Mouse (Mus musculus) embryonic facial prominence, embryonic 13.5 days (tissue): ENCODE measurements at regions not wholly inside any gene's neighbourhood (a gene's known extent, or its start where the extent isn't known, plus 50 kb on each side); places are given as distances from the start of the nearest gene placed in this dataset.

Source experiments
- ATAC-seq: fragments of 200-750 bp; cut with Nextera tagmentation; 2 replicates; pipeline ENCODE4 v1.8.0; 2017; ENCODE audit warnings: low read depth; ENCODE audit not compliant: insufficient number of reproducible peaks, insufficient read depth, low FRiP score, low TSS enrichment
- H3K27ac ChIP-seq: fragments of 300-500 bp; sonication (generic); 2 replicates; pipeline ENCODE4 v1.5.1; 2015; ENCODE audit warnings: moderate library complexity, mild to moderate bottlenecking, inconsistent platforms
- H3K27me3 ChIP-seq: fragments of 300-500 bp; sonication (generic); 2 replicates; pipeline ENCODE4 v1.6.1; 2015; ENCODE audit warnings: mild to moderate bottlenecking, inconsistent platforms
- H3K36me3 ChIP-seq: fragments of 300-500 bp; sonication (generic); 2 replicates; pipeline ENCODE4 v1.6.1; 2015; ENCODE audit warnings: mild to moderate bottlenecking, inconsistent platforms
- H3K4me1 ChIP-seq: fragments of 300-500 bp; sonication (generic); 2 replicates; pipeline ENCODE4 v1.6.1; 2015; ENCODE audit warnings: inconsistent platforms
- H3K4me2 ChIP-seq: fragments of 300-500 bp; sonication (generic); 2 replicates; pipeline ENCODE4 v1.6.1; 2015; ENCODE audit warnings: moderate library complexity, mild to moderate bottlenecking, inconsistent platforms
- H3K4me3 ChIP-seq: fragments of 300-500 bp; sonication (generic); 2 replicates; pipeline ENCODE4 v1.5.1; 2015; ENCODE audit warnings: mild to moderate bottlenecking, inconsistent platforms
- H3K9ac ChIP-seq: fragments of 300-500 bp; sonication (generic); 2 replicates; pipeline ENCODE4 v1.6.1; 2015; ENCODE audit warnings: mild to moderate bottlenecking, inconsistent platforms
- H3K9me3 ChIP-seq: fragments of 300-500 bp; sonication (generic); 2 replicates; pipeline ENCODE4 v1.6.1; 2016; ENCODE audit warnings: inconsistent platforms
- WGBS: fragments of 180-500 bp; shearing (Covaris S2); methylation state at CpG from one replicate; pipeline ENCODE4 v1.1.7; 2015; ENCODE audit warnings: mixed read lengths; 5-methylcytosine and 5-hydroxymethylcytosine counted together

DNA sequence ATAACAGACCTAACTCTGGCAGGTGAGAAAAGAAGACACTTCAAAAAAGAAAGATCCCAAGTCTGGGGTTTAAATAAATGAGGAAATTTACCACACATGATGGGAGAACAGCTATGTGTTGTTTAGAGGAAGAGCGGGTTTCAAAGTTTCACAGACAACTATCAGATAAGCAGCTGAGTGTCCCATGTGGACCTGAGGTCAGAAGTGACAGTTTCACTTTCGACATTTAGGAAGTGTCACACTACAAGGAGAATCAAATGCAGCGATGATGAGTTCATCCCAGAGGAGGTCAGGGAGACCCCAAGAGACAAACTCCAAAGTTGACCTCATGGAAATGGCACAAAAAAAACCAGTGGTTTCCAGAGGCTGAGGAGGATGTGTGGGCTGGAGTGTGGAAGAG lies 132.7 kb downstream of the Postn start:
- Histone ChIP-seq H3K4me3 (no peak overlapping the region), H3K9ac (no peak overlapping the region), H3K27me3 (no peaks in the 10 kb centered on the region), H3K4me2 (no peak overlapping the region), H3K4me1 (peaks cover 5% of the 10 kb centered on the region; the same call in 1 of the 2 replicates), H3K9me3 (no peaks in the 10 kb centered on the region), H3K27ac (no peak overlapping the region), H3K36me3 (no peaks in the 10 kb centered on the region)
- WGBS, result 83% methylated on average over 3 of the region's 3 CpGs
- ATAC-seq, result no peak

DNA sequence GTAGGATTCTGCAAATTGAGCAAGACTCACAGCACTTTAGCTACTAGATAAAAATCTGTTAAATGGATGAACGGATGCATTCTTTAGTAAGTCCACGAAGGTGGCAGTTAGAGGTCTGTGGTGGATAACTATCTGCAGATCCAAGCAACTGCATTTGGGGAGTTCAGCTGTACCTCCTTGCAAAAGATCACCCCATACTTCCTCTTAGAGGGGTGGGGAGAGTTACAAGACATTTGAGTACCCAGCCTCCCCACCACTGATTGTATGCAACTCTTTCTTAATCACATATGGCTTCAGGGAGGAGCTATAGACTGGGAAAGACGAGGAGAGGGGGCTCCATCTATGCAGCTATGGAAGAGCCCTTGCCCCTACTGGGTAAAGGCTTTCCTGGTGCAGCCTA lies 144.1 kb downstream of the Postn start:
- Histone ChIP-seq H3K9me3 (no peaks in the 10 kb centered on the region), H3K36me3 (no peaks in the 10 kb centered on the region), H3K4me1 (no peaks in the 10 kb centered on the region), H3K4me3 (no peak overlapping the region), H3K27me3 (no peaks in the 10 kb centered on the region), H3K27ac (no peak overlapping the region), H3K4me2 (no peak overlapping the region), H3K9ac (no peak overlapping the region)
- ATAC-seq, result no peak
- WGBS, result 66% methylated on average over 3 of the region's 3 CpGs

DNA sequence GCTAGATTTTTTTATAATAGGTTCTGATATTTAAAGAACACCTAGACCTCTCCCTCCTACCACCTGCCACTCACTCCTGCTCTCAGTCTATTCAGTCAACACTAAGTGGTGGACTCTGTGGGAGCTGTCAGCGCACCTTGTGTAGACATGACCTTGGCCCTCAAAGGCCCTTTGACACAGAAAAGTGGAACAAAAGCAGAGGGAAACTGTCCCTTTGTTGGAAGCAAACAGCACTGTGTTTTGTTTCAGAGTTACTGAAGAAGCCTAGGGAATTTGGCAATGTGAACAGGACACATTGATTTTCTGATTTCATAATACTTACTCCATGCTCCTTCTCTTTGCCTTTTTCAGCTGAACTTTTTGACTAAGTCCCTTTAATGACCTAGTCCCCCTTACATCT lies 146.7 kb downstream of the Postn start:
- no peaks in the 10 kb centered on the region for H3K9me3 ChIP-seq
- H3K36me3 ChIP-seq, result no peaks in the 10 kb centered on the region
- H3K9ac ChIP-seq, result no peak overlapping the region
- no peaks in the 10 kb centered on the region for H3K4me1 ChIP-seq
- 87% methylated on average over 1 of the region's 1 CpGs for WGBS
- no peak overlapping the region for H3K4me3 ChIP-seq
- H3K4me2 ChIP-seq, result no peak overlapping the region
- ATAC-seq, result no peak
- no peak overlapping the region for H3K27ac ChIP-seq
- H3K27me3 ChIP-seq, result no peaks in the 10 kb centered on the region

DNA sequence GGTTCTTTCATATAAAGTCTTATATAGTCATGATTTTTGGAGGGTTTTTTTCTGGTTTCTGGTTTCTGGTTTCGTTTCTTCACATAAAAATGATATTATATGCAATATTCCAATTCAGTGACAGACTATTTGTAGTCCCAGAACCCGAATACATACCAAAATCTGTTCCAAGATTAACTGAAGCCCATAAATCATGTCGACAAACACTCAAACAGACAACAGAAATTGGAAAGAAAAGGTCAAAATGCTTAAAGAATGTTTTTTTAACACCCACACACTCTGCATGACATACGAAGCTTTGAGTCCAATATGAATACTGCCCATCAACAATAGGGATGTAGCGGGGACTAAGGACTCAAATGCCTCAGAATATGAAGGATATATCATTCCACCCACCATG lies 148.0 kb downstream of the Postn start:
- Histone ChIP-seq H3K9me3 (no peaks in the 10 kb centered on the region), H3K4me3 (no peak overlapping the region), H3K9ac (no peak overlapping the region), H3K27ac (no peak overlapping the region), H3K36me3 (no peaks in the 10 kb centered on the region), H3K27me3 (no peaks in the 10 kb centered on the region), H3K4me2 (no peak overlapping the region), H3K4me1 (no peaks in the 10 kb centered on the region)
- WGBS, result 83% methylated on average over 5 of the region's 5 CpGs
- no peak for ATAC-seq

DNA sequence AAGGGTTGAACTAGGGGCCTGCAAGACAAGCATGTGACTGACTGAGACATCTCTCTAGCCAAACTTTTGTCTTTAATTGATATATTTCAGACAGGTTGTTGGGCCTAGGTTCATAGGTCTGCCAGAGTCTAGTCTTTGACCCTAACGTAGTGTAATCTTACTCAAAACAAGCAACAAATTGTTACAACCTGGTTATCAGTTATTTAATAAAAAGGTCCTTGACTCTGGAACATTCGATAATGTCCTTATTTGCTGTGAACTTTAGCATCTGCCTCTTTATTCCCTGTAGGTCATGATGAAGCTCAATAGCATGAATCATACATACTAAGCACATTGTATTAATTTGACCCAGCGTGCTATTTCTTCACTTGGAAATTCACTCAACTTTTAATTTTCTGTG lies 156.3 kb downstream of the Postn start:
- no peak for ATAC-seq

DNA sequence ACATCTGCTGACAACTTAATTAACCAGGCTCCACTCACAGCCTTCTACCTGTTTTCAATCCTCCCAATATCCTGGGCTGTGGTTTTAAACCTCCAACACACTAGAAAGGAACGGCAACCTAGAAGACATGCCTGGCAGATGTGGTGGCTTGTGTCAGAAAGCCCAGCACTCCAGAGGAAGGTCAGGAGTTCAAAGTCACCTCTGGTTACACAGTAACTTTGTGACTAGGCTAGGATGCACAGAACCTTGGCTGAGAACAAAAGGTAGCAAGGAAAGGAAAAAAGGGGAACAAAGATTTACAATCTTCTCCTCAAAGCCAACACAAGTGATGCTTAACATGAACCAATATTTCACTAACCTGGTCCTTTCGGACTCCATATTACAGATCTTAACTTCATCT lies 161.8 kb downstream of the Postn start:
- no peak overlapping the region for H3K27ac ChIP-seq
- no peaks in the 10 kb centered on the region for H3K27me3 ChIP-seq
- no peaks in the 10 kb centered on the region for H3K4me1 ChIP-seq
- H3K4me2 ChIP-seq, result no peak overlapping the region
- no peak overlapping the region for H3K4me3 ChIP-seq
- H3K9me3 ChIP-seq, result 0 out of 2 replicates have a peak, but pooled peaks cover 6% of the 10 kb centered on the region
- 78% methylated on average over 2 of the region's 2 CpGs for WGBS
- H3K9ac ChIP-seq, result no peak overlapping the region
- H3K36me3 ChIP-seq, result no peaks in the 10 kb centered on the region
- no peak for ATAC-seq

More for the DNA sequence above, 156.3 kb downstream of the Postn start:
- Histone ChIP-seq H3K4me1 (no peaks in the 10 kb centered on the region), H3K27ac (no peak overlapping the region), H3K27me3 (no peaks in the 10 kb centered on the region), H3K36me3 (no peaks in the 10 kb centered on the region), H3K4me2 (no peak overlapping the region), H3K9me3 (peaks cover 10% of the 10 kb centered on the region; the same call in 1 of the 2 replicates), H3K4me3 (no peak overlapping the region), H3K9ac (no peak overlapping the region)
- WGBS, result 85% methylated on average over 3 of the region's 3 CpGs

DNA sequence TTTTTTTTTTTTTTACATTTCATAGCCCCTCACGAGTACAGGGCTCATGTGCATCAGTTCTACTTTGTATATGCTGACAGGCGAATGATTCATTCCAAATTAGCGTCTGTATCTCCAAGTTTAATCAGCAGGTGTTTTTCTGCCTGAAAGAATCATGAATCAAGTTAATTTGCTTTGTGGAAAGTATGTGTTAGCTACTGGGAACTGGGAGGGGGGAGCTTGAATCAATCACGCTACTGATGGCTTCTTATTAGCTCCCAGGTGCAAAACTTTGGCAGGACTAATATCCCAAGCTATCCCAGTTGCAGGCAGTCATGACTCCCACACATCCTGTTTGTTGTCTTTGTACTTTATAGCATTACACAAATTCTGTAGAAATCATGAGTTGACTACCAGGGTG lies 165.7 kb downstream of the Postn start:
- H3K4me3 ChIP-seq, result no peak overlapping the region

DNA sequence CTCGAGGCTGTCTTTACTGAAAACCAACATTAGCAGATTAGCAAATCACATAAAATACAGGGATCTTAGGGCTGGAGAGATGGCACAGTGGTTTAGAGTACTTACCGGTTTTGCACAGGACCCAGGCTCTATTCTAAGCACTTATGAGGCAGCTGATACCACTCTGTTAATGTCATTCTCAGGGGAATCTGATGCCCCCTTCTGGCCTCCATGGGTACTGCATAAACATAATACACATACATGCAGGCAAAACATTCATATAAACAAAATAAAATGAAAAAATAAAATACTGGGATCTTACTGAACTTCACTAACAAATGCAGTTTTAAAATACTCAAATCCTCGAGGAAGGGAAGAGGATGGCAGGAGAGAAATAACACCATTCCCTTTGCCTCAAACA lies 164.3 kb upstream of the Supt20 start:
- Histone ChIP-seq H3K36me3 (no peaks in the 10 kb centered on the region), H3K27ac (no peak overlapping the region), H3K4me3 (no peak overlapping the region), H3K9ac (no peak overlapping the region), H3K4me2 (no peak overlapping the region), H3K9me3 (0 out of 2 replicates have a peak, but pooled peaks cover 5% of the 10 kb centered on the region), H3K4me1 (no peaks in the 10 kb centered on the region), H3K27me3 (no peaks in the 10 kb centered on the region)
- ATAC-seq, result no peak
- WGBS, result 82% methylated on average over 3 of the region's 3 CpGs

More for the DNA sequence above, 165.7 kb downstream of the Postn start:
- no peak for ATAC-seq
- Histone ChIP-seq H3K4me1 (no peaks in the 10 kb centered on the region), H3K27me3 (no peaks in the 10 kb centered on the region), H3K36me3 (no peaks in the 10 kb centered on the region), H3K4me2 (no peak overlapping the region), H3K9me3 (0 out of 2 replicates have a peak, but pooled peaks cover 5% of the 10 kb centered on the region), H3K27ac (no peak overlapping the region), H3K9ac (no peak overlapping the region)
- WGBS, result 84% methylated on average over 4 of the region's 4 CpGs

DNA sequence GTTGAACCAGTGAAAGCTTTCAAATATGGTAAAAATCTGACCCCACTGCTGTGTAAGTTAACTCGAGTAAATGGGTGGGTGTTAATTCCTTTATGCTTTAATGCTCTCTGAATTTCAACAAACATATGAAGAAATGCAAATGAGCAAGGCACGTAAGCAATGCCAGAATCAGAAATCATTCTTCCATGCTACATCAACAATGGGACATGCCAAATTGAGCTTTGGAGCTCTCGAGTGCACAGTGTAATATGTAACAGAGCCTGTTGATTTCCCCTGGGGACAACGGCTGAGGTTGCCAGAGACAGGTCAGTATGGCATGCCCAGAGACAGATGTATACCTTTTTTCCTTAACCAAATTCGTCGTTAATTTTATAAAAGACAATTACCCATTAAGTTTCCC lies 162.4 kb upstream of the Supt20 start:
- Histone ChIP-seq H3K27ac (no peak overlapping the region), H3K9me3 (0 out of 2 replicates have a peak, but pooled peaks cover 5% of the 10 kb centered on the region), H3K36me3 (no peaks in the 10 kb centered on the region), H3K9ac (no peak overlapping the region), H3K4me1 (no peaks in the 10 kb centered on the region), H3K4me3 (no peak overlapping the region), H3K4me2 (no peak overlapping the region), H3K27me3 (no peaks in the 10 kb centered on the region)
- ATAC-seq, result no peak
- 29% methylated on average over 6 of the region's 6 CpGs for WGBS

DNA sequence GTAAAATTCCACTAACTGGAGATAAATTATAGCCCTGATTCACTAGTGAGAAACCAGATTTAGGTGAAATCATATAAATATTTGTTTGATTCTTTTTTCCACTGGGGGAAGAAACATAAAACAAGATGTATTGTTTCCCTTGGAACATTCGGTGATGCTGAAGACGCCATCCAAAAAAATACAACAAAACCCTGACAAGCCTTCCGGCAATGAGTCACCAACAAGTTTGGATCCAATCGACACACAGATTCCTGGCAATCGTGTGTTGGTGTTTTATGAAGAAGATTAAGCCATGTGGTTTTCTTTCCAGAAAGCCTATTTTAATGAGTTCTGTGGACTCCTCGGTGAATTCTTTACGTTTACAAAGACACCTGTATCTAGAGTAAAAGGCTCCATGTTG lies 157.2 kb upstream of the Supt20 start:
- 75% methylated on average over 7 of the region's 7 CpGs for WGBS
- no peak for ATAC-seq
- H3K36me3 ChIP-seq, result no peaks in the 10 kb centered on the region
- no peak overlapping the region for H3K9ac ChIP-seq
- H3K27me3 ChIP-seq, result no peaks in the 10 kb centered on the region
- H3K4me2 ChIP-seq, result no peak overlapping the region
- peaks cover 6% of the 10 kb centered on the region for H3K4me1 ChIP-seq
- H3K27ac ChIP-seq, result no peak overlapping the region
- no peaks in the 10 kb centered on the region for H3K9me3 ChIP-seq
- H3K4me3 ChIP-seq, result no peak overlapping the region

DNA sequence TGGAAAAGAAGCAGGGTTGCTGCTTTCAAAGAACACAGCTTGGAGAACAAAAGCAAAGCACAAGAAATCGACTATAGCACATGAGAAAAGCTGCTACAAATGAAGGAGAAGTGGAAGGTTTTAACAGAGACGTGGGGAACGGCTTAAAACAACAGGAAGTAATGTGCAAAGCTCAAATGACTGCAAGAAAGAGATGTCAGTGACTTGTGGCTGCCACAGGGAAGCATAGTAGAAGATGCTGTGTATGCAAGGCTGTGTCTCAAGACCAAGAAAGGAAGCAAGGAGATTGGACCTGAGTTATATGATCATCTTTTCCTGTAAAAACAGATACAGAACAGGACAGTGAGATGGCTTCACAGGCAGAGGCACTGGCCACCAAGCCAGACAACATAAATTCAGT lies 154.6 kb upstream of the Supt20 start:
- H3K4me1 ChIP-seq, result peaks cover 10% of the 10 kb centered on the region
- H3K36me3 ChIP-seq, result no peaks in the 10 kb centered on the region
- no peaks in the 10 kb centered on the region for H3K27me3 ChIP-seq
- no peak overlapping the region for H3K9ac ChIP-seq
- no peak for ATAC-seq
- 34% methylated on average over 3 of the region's 3 CpGs for WGBS
- H3K9me3 ChIP-seq, result peaks cover 4% of the 10 kb centered on the region
- H3K4me3 ChIP-seq, result no peak overlapping the region
- H3K4me2 ChIP-seq, result no peak overlapping the region
- peak overlapping the region; percentile 71 for H3K27ac ChIP-seq

DNA sequence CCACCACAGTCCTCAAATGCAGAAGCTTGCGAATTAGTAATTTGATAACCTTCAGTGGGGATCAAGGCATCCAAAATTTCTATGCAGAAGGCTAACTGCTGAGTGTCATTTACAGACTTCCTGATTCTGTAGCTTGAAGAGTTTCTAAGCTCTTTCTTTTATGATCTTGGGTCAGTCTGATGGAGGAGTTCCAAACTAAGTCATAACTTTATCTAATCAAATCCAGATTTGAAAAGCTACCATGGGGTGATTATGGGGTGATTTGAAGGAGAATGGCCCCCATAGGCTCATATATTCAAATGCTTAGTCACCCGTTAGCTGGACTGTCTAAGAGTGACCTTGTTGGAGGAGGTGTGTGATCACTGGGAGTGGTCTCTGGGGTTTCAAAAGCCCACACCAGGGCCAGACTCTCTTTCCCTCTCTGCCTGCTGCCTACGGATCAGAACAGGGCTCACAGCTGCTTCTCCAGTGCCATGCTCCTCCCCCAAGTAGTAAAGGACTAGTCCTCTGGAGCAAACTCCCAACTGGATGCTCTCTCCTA lies 152.0 kb upstream of the Supt20 start:
- no peaks in the 10 kb centered on the region for H3K36me3 ChIP-seq
- H3K4me2 ChIP-seq, result no peak overlapping the region
- peaks cover 12% of the 10 kb centered on the region for H3K4me1 ChIP-seq
- no peak overlapping the region for H3K27ac ChIP-seq
- no peak; the same call in 1 of the 2 replicates for ATAC-seq
- peaks cover 4% of the 10 kb centered on the region for H3K9me3 ChIP-seq
- 73% methylated on average over 3 of the region's 3 CpGs for whole genome bisulfite sequencing
- no peak overlapping the region for H3K9ac ChIP-seq
- H3K4me3 ChIP-seq, result no peak overlapping the region
- H3K27me3 ChIP-seq, result no peaks in the 10 kb centered on the region
